Mouse (Mus musculus) colon, adult 2 months (tissue): Measurements from ENCODE around the gene D930007J09Rik. TPM values are rescaled to one million over a fixed set of nuclear protein-coding genes. Genes with fewer than 3 reads are reported as not detected.

ENCODE experiments used
- polyA plus RNA-seq: library from polyadenylated mRNA; depleted of rRNA; stranded (reverse); fragments of >200 nt; gene quantifications from 2 replicates; pipeline ENCODE4 v1.2.3, GENCODE M21; 2012; rRNA removed

D930007J09Rik gene
- polyA plus RNA-seq = 0.83 TPM in 1 of 2 replicates, not detected in the other

DNA sequence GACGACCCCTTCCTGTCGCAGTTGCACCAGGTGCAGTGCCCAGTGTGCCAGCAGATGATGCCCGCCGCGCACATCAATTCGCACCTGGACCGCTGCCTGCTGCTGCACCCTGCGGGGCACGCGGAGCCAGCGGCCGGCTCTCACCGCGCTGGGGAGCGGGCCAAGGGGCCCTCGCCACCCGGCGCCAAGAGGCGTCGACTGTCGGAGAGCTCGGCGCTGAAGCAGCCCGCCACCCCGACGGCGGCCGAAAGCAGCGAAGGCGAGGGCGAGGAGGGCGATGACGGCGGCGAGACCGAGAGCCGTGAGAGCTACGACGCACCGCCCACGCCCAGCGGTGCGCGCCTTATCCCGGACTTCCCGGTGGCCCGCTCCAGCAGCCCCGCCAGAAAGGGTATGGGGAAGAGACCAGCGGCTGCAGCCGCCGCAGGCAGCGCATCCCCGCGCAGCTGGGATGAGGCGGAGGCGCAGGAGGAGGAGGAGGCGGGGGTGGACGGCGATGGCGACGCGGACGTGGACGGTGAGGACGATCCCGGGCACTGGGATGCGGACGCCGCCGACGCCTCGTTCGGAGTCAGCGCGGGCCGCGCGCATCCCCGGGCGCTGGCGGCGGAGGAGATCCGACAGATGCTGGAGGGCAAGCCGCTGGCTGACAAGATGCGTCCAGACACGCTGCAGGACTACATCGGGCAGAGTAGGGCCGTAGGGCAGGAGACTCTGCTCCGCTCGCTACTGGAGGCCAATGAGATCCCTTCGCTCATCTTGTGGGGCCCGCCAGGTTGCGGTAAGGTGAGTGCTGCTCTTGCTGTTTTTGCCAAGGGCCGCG, at the start of gene D930007J09Rik:
Gene D930007J09Rik, minus strand, starts transcription at position 591 of the 823 bp plus-strand sequence.

DNA sequence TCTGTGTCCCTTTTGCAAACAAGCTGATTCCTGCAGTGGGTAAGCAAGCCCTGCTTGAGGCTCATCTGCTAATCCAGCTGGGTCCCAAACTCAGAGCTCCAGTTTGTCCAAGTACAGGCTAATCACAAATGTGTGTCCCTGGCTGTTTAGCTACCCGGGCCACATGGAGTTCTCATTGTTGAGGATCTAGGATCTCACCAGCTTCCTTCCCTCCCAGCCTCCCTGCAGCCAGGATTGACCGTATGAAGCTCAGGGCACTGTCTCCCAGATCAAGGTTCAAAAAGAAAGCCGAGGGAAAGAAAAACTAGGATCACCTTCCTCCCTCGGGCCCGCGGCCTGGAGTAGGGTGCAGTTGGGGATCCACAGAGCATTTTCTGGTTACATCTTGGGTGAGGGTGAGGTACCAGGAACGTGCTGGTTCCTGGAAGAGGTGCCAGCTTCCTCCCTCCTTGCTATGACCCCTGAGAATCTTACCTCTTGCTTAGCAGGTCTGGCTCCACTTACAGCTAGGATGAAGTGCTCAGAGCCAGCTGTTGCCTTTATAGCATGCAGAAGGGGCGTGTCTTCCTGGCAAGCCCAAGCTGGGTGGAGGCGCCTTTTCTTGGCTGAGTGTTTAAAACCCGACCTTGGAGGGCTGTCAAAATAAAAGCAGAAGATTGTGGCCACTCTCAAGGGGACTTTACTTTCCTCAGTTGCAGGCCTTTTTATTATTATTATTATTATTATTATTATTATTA, 48.2 kb upstream of the D930007J09Rik start, which contains the start of gene Serpinb1a:
Gene Serpinb1a, minus strand, starts transcription at position 518 of the 737 bp plus-strand sequence.

DNA sequence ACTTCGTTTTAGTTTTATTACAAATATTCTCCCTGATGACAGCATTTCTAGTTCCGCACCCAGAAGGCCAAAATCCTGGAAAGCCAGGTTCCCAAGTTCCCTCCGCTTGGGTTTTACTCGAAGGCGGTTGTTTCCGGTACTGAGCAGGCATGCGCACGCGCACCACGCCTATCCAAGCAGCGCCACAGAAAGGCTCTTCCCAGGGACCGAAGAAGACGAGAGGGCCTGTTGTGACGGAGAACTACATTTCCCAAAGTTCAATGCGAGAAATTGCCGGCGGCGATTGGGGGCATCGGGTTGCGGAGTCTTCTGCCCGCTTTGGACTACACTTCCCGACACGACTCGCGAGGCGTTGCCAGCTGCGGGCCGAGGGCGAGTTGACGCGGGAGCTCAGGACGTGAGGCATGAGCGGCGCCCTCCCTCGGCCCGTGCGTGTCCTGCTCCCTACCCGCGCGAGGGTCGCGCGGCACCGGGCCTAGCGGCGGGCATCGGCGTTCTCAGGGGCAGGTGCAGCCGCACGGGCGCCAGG, 892 bp downstream of the D930007J09Rik start, which contains the start of gene Wrnip1:
Gene Wrnip1, plus strand, starts transcription at position 346 of the 529 bp plus-strand sequence.

DNA sequence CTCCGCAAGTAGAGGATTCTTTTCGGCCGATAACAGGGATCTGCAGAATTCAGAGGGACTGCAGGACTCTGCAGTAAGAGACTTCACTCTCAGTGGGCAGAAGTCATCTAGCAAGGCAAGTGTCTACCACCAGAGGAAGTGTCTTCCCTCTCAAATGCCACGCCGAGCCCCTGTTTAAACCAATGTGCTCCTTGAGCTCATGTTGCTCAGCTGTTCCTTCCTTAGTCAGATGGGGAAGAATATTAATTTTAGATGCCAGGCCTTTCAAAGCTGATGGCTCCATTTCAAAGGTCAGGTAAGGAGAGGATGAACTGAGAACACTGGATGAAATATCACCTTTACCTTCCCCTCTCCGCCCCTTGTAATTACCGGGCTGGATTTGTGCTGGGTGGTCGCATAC, 18.8 kb downstream of the D930007J09Rik start, which contains the start of gene Mylk4:
Gene Mylk4, minus strand, starts transcription at position 139 of the 400 bp plus-strand sequence.

Other genes starting within 250 kb of the D930007J09Rik start
- gene Mylk4, start 18.9 kb downstream of the D930007J09Rik start, polyA plus RNA-seq = not detected in 2 replicates
- gene Wrnip1, start 811 bp downstream of the D930007J09Rik start, polyA plus RNA-seq = 40.7 and 45.9 TPM in 2 replicates
- gene Serpinb1a, start 48.3 kb upstream of the D930007J09Rik start, polyA plus RNA-seq = 55.8 and 61.5 TPM in 2 replicates
- gene Serpinb1c, start 95.4 kb upstream of the D930007J09Rik start, polyA plus RNA-seq = 0.08 TPM in 1 of 2 replicates, not detected in the other
- gene Serpinb6b, start 162.4 kb upstream of the D930007J09Rik start, polyA plus RNA-seq = 0.78 and 0.90 TPM in 2 replicates
- 0.93 and 1.2 TPM in 2 replicates for gene Serpinb9, start 200.4 kb upstream of the D930007J09Rik start, polyA plus RNA-seq
- not detected in 2 replicates for gene Serpinb9b, start 224.6 kb upstream of the D930007J09Rik start, polyA plus RNA-seq